Mouse (Mus musculus): ENCODE results near the gene Mut. TPM values are rescaled to one million over a fixed set of nuclear protein-coding genes. Genes with fewer than 3 reads are reported as not detected.

Gene Mut
- polyA plus RNA-seq, 1 experiment, result 7.1 TPM

- Histone ChIP-seq H3K4me3 (replicated peaks; ENCODE audit: control insufficient read depth, low read depth, low read length) (no peak within 1 kb of the TSS), H3K27ac (ENCODE audit: control insufficient read depth, insufficient read depth, low read depth, low read length, poor library complexity) (no peak within 1 kb of the TSS), H3K4me1 (ENCODE audit: control insufficient read depth, insufficient read depth, low read length) (no peaks in the 10 kb centered on the region)
- no peak for TF ChIP-seq CTCF (IDR thresholded peaks at IDR 0.05; ENCODE audit: control insufficient read depth, insufficient read depth, low read length)
- no peak for TF ChIP-seq POLR2A (IDR thresholded peaks at IDR 0.05; ENCODE audit: borderline replicate concordance, control insufficient read depth, low read depth, low read length)
- 85% methylated on average over 2 of the region's 2 CpGs for WGBS
Measured at GRCm38 (mm10) chr17:40914250-40914649, 20.2 kb upstream of the Mut start, which contains the start of gene Glyatl3. Gene Glyatl3, minus strand, starts transcription at chr17:40914350.

GRCm38 (mm10) chr17:40915499-40915898, 19.0 kb upstream of the Mut start:
- Histone ChIP-seq H3K4me1 (ENCODE audit: control insufficient read depth, insufficient read depth, low read length) (no peaks in the 10 kb centered on the region), H3K27ac (ENCODE audit: control insufficient read depth, insufficient read depth, low read depth, low read length, poor library complexity) (no peak overlapping the region), H3K4me3 (replicated peaks; ENCODE audit: control insufficient read depth, low read depth, low read length) (no peak overlapping the region)
- TF ChIP-seq CTCF (IDR thresholded peaks at IDR 0.05; ENCODE audit: control insufficient read depth, insufficient read depth, low read length), result no peak
- TF ChIP-seq POLR2A (IDR thresholded peaks at IDR 0.05; ENCODE audit: borderline replicate concordance, control insufficient read depth, low read depth, low read length), result no peak
- 75% methylated on average over 2 of the region's 2 CpGs for WGBS

- under 1% methylated on average over 14 of the region's 14 CpGs for WGBS
- no peaks in the 10 kb centered on the region for H3K4me1 ChIP-seq (ENCODE audit: control insufficient read depth, insufficient read depth, low read length)
- H3K4me3 ChIP-seq (replicated peaks; ENCODE audit: control insufficient read depth, low read depth, low read length), result peak overlapping the region; percentile 96
- TF ChIP-seq CTCF (IDR thresholded peaks at IDR 0.05; ENCODE audit: control insufficient read depth, insufficient read depth, low read length) (no peak), POLR2A (IDR thresholded peaks at IDR 0.05; ENCODE audit: borderline replicate concordance, control insufficient read depth, low read depth, low read length) (no peak)
- peak overlapping the region; percentile 73 for H3K27ac ChIP-seq (ENCODE audit: control insufficient read depth, insufficient read depth, low read depth, low read length, poor library complexity)
Measured at GRCm38 (mm10) chr17:40933985-40934384, 500 bp upstream of the Mut start.

- H3K4me3 ChIP-seq (replicated peaks; ENCODE audit: control insufficient read depth, low read depth, low read length), result no peak overlapping the region
- no peaks in the 10 kb centered on the region for H3K4me1 ChIP-seq (ENCODE audit: control insufficient read depth, insufficient read depth, low read length)
- no peak for TF ChIP-seq POLR2A (IDR thresholded peaks at IDR 0.05; ENCODE audit: borderline replicate concordance, control insufficient read depth, low read depth, low read length)
- no peak for TF ChIP-seq CTCF (IDR thresholded peaks at IDR 0.05; ENCODE audit: control insufficient read depth, insufficient read depth, low read length)
- no peak overlapping the region for H3K27ac ChIP-seq (ENCODE audit: control insufficient read depth, insufficient read depth, low read depth, low read length, poor library complexity)
- 78% methylated on average over 3 of the region's 3 CpGs for WGBS
Measured at GRCm38 (mm10) chr17:40948518-40948917, 14.0 kb downstream of the Mut start.

GRCm38 (mm10) chr17:40977914-40978313, 43.4 kb downstream of the Mut start:
- Histone ChIP-seq H3K4me1 (ENCODE audit: control insufficient read depth, insufficient read depth, low read length) (no peaks in the 10 kb centered on the region), H3K4me3 (replicated peaks; ENCODE audit: control insufficient read depth, low read depth, low read length) (no peak overlapping the region), H3K27ac (ENCODE audit: control insufficient read depth, insufficient read depth, low read depth, low read length, poor library complexity) (no peak overlapping the region)
- WGBS, result 75% methylated on average over 11 of the region's 11 CpGs
- TF ChIP-seq CTCF (IDR thresholded peaks at IDR 0.05; ENCODE audit: control insufficient read depth, insufficient read depth, low read length), result no peak
- no peak for TF ChIP-seq POLR2A (IDR thresholded peaks at IDR 0.05; ENCODE audit: borderline replicate concordance, control insufficient read depth, low read depth, low read length)

- WGBS, result 54% methylated on average over 3 of the region's 3 CpGs
Measured at GRCm38 (mm10) chr17:40992102-40992501, 57.6 kb downstream of the Mut start.

More at GRCm38 (mm10) chr17:40992102-40992501, 57.6 kb downstream of the Mut start:
- TF ChIP-seq POLR2A (IDR thresholded peaks at IDR 0.05; ENCODE audit: borderline replicate concordance, control insufficient read depth, low read depth, low read length) (no peak), CTCF (IDR thresholded peaks at IDR 0.05; ENCODE audit: control insufficient read depth, insufficient read depth, low read length) (no peak)
- Histone ChIP-seq H3K4me3 (replicated peaks; ENCODE audit: control insufficient read depth, low read depth, low read length) (no peak overlapping the region), H3K27ac (ENCODE audit: control insufficient read depth, insufficient read depth, low read depth, low read length, poor library complexity) (no peak overlapping the region), H3K4me1 (ENCODE audit: control insufficient read depth, insufficient read depth, low read length) (no peaks in the 10 kb centered on the region)

Other genes starting within 250 kb of the Mut start
- gene Esp1, start 207.6 kb upstream of the Mut start, polyA plus RNA-seq (2011; ENCODE audit: insufficient read depth, insufficient read length, low replicate concordance, missing spikeins), result not detected in 2 replicates
- 3.0 TPM in 1 of 2 replicates, not detected in the other for gene Crisp2, start 127.7 kb upstream of the Mut start, polyA plus RNA-seq (2011; ENCODE audit: insufficient read depth, insufficient read length, low replicate concordance, missing spikeins)
- gene Rhag, start 123.6 kb upstream of the Mut start, polyA plus RNA-seq (2011; ENCODE audit: insufficient read depth, insufficient read length, low replicate concordance, missing spikeins), result 37.6 and 108 TPM in 2 replicates
- gene 9130008F23Rik, start 54.1 kb upstream of the Mut start, polyA plus RNA-seq (2011; ENCODE audit: insufficient read depth, insufficient read length, low replicate concordance, missing spikeins), result 0.45 and 2.0 TPM in 2 replicates
- gene Glyatl3, start 20.3 kb upstream of the Mut start, polyA plus RNA-seq (2011; ENCODE audit: insufficient read depth, insufficient read length, low replicate concordance, missing spikeins), result not detected in 2 replicates
- 11.2 and 18.4 TPM in 2 replicates for gene Cenpq, start 362 bp downstream of the Mut start, polyA plus RNA-seq (2011; ENCODE audit: insufficient read depth, insufficient read length, low replicate concordance, missing spikeins)

Data from bone marrow, adult 2 months (tissue).